Mouse (Mus musculus) ES-E14 (cell line): ENCODE measurements around the gene Ackr3. TPM values are rescaled to one million over a fixed set of nuclear protein-coding genes. Genes with fewer than 3 reads are reported as not detected.

Experiments
- DNase-seq: peaks from one replicate; pipeline ENCODE4 v3.0.0-alpha.2; 2013; ENCODE audit warnings: low read depth, low spot score
- H3K27ac ChIP-seq: 2 replicates; pipeline ENCODE4 v1.5.1; 2012; ENCODE audit warnings: low read depth, mild to moderate bottlenecking, low read length, moderate library complexity, mixed read lengths; ENCODE audit not compliant: poor library complexity, insufficient read depth, severe bottlenecking
- H3K36me3 ChIP-seq: 2 replicates; pipeline ENCODE4 v1.6.1; 2012; ENCODE audit warnings: mild to moderate bottlenecking, low read length, moderate library complexity, mixed read lengths; ENCODE audit not compliant: control insufficient read depth, poor library complexity, insufficient read depth, severe bottlenecking
- H3K4me1 ChIP-seq, 2 experiments: fragments of 150-350 bp in 1 of 2; sonication (generic) in 1 of 2; 2 replicates each; pipeline ENCODE4 v1.6.1; 2012; ENCODE audit warnings: low read length in 2 of 2, mild to moderate bottlenecking in 1 of 2, mixed read lengths in 1 of 2; ENCODE audit not compliant: control insufficient read depth in 2 of 2, insufficient read depth in 2 of 2, poor library complexity in 1 of 2
- H3K4me3 ChIP-seq, 2 experiments: fragments of 150-350 bp in 1 of 2; sonication (generic) in 1 of 2; 2 replicates each; pipeline ENCODE4 v1.5.1; 2012; ENCODE audit warnings: low read length in 2 of 2, low read depth in 1 of 2, mild to moderate bottlenecking in 1 of 2, mixed read lengths in 1 of 2; ENCODE audit not compliant: insufficient read depth in 1 of 2, poor library complexity in 1 of 2, severe bottlenecking in 1 of 2
- H3K9ac ChIP-seq: 2 replicates; pipeline ENCODE4 v1.6.1; 2012; ENCODE audit warnings: low read depth, mild to moderate bottlenecking, low read length, mixed read lengths; ENCODE audit not compliant: poor library complexity, insufficient read depth, severe bottlenecking
- H3K9me3 ChIP-seq: fragments of 150-350 bp; sonication (generic); 2 replicates; pipeline ENCODE4 v1.6.1; 2012; ENCODE audit warnings: low read depth, mild to moderate bottlenecking, low read length; ENCODE audit not compliant: control insufficient read depth, insufficient read depth
- CHD2 ChIP-seq: IDR thresholded peaks from 2 replicates; pipeline ENCODE4 v1.6.1; 2014; ENCODE audit warnings: mild to moderate bottlenecking, low read depth, low read length, inconsistent platforms
- HCFC1 ChIP-seq: IDR thresholded peaks from 2 replicates; pipeline ENCODE4 v1.6.1; 2012; ENCODE audit warnings: low read length, inconsistent platforms, borderline replicate concordance; ENCODE audit not compliant: insufficient read depth
- MAFK ChIP-seq: IDR thresholded peaks from 2 replicates; pipeline ENCODE4 v1.6.1; 2014; ENCODE audit warnings: mild to moderate bottlenecking, low read depth, low read length, inconsistent platforms; ENCODE audit not compliant: insufficient read depth
- ZC3H11A ChIP-seq: IDR thresholded peaks from 2 replicates; pipeline ENCODE4 v1.6.1; 2012; ENCODE audit warnings: low read depth, mild to moderate bottlenecking, inconsistent platforms, low read length, borderline replicate concordance
- ZNF384 ChIP-seq: IDR thresholded peaks from 2 replicates; pipeline ENCODE4 v1.6.1; 2012; ENCODE audit warnings: low read depth, low read length, inconsistent platforms
- in situ Hi-C, 2 experiments: fragments of 600-800 bp; cut with MboI; formaldehyde crosslinking; loops; one replicate each; pipeline ENCODE4 v1.15.1; 2025; ENCODE audit warnings: low sequenced_read_pairs in 2 of 2, inconsistent platforms in 1 of 2; ENCODE audit not compliant: unreplicated experiment in 2 of 2
- total RNA-seq: library from RNA; depleted of rRNA; stranded (reverse); fragments of 300-350 nt; gene quantifications from 2 replicates; pipeline ENCODE4 v1.2.3, GENCODE M21; 2012

The Ackr3 gene
- total RNA-seq, 1 experiment: 2.2 TPM

DNA sequence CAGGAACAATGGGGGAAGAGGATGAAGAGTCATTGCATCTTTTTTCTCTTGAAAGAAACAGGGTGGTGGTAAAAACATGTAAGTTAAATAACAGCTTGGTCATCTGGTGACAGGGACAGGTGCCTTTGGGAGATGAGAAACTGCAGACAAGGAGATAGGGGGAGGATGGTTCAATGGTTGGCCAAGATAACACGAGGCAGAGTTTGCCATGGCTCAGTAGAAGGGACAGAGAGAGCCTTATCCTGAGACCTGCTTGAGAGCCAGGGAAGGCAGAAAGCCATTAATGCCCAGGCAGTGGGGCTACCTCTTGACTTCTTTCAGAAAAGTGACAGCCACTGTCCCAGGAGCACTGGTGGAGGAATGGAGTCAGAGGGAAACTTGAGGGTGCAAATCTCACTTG, 43.0 kb downstream of the Ackr3 start:
- no peaks in the 10 kb centered on the region for H3K9me3 ChIP-seq
- no peak for TF ChIP-seq ZNF384
- no peak for TF ChIP-seq CHD2
- no peak for TF ChIP-seq ZC3H11A
- TF ChIP-seq MAFK: no peak
- no peak for TF ChIP-seq HCFC1
- H3K4me3 ChIP-seq: no peak overlapping the region
- no peaks in the 10 kb centered on the region for H3K4me1 ChIP-seq
- no peak overlapping the region for H3K27ac ChIP-seq
- in situ Hi-C loops: no loop called here
- H3K9ac ChIP-seq: no peak overlapping the region
- H3K36me3 ChIP-seq: no peaks in the 10 kb centered on the region
- DNase-seq: no peak

DNA sequence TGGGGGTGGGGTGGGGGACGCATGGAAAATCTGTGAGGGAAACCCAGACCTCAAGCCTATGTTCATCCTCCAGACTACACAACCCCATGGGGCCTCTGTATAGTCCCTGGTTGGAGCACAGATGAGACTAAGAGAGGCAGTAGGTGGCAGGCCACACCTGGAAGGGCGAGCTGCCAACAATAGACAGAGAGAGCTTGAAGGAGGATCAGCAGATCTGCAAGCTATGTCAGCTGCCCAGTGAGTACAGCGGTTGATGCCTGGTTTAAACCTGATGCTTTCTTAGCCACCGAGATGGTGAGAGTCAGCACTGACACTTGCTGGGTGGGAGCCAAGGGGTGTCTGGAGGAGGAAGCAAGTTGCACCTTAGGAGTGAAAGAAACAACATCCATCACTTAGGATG, 43.5 kb downstream of the Ackr3 start:
- Histone ChIP-seq H3K27ac (no peak overlapping the region), H3K9ac (no peak overlapping the region), H3K36me3 (no peaks in the 10 kb centered on the region), H3K4me3 (no peak overlapping the region), H3K4me1 (no peaks in the 10 kb centered on the region), H3K9me3 (no peaks in the 10 kb centered on the region)
- TF ChIP-seq ZNF384 (no peak), MAFK (no peak), HCFC1 (no peak), CHD2 (no peak), ZC3H11A (no peak)
- no peak for DNase-seq
- in situ Hi-C loops: no loop called here

DNA sequence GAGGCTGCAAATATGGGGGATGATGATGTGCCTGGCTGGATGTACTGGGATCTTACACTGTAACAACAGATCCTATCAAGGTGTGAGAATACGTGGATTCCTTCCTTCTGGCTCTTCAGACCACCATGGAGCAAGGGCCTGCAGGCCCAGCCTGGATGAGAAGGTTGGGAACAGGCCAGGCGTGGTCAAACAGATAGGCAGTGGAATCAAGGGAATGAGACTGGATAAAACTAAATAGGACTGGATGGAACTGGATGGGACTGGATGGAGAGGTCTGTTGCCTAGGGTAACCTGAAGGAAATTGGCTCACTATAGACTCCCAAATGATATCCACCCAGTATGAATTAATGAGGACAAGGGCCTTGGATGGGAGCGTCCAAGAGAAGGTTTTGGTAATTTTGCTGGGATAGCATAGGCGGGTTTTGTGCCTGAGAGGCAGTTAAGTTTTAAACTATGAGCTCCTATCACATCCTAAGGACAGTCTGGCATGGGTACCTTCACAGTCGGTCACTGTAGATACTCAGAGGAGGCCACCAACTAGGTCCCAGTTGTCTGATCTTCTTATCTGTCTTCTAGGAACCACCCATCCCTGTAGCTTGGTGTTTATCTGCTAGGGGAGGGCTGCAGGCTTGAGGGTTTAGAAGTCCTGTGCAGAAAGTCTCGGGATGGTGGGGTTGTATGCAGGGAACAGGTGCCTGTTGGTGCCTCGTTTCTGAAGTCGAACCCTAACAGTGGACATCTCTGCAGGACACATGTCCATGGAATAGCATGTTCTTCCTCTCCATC, 44.2 kb downstream of the Ackr3 start:
- H3K27ac ChIP-seq: no peak overlapping the region
- H3K9me3 ChIP-seq: no peaks in the 10 kb centered on the region
- DNase-seq: peak; percentile 31
- no peaks in the 10 kb centered on the region for H3K4me1 ChIP-seq
- H3K9ac ChIP-seq: no peak overlapping the region
- no peak overlapping the region for H3K4me3 ChIP-seq
- TF ChIP-seq MAFK (no peak), CHD2 (no peak), ZNF384 (no peak), ZC3H11A (no peak), HCFC1 (no peak)
- H3K36me3 ChIP-seq: no peaks in the 10 kb centered on the region
- in situ Hi-C loops: no loop called here

DNA sequence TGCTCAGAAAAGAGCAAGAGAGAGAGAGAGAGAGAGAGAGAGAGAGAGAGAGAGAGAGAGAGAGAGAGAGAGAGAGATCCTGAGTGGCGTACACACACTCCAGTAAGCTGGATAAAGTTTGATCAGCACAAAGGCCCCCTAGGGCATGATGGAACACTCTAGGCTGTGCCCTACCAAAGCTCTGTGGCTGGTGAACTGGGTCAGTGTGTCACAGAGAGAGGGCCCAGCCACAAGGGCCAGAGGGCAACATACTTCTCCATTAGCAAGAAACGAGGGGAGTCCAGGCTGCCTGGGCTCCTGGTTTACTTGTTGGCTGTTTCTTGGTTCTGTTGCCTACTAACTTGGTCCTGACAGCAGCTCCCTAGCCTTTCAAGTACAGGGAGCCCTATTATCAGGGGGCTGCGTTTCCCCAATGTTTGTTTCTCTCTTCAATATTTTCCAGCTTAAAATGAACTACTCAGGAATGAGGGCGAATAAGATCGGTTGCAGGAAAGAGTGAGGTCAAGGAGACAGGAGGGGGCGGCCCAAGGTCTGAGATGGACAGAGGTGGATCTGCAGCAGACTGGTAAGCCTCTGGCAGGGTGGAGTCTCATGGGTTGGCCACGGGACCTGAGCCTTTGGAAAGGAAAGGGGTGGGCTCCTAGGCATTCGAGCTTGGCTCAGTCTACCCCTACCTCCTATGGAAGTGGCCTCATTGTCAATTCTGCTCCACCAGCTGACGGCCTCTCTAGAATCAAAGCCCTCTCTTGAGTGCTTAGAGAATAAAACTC, 45.4 kb downstream of the Ackr3 start:
- in situ Hi-C loops: no loop called here
- Histone ChIP-seq H3K4me3 (no peak overlapping the region), H3K9me3 (no peaks in the 10 kb centered on the region), H3K27ac (no peak overlapping the region), H3K36me3 (no peaks in the 10 kb centered on the region), H3K4me1 (no peaks in the 10 kb centered on the region), H3K9ac (no peak overlapping the region)
- DNase-seq: no peak
- no peak for TF ChIP-seq ZC3H11A
- no peak for TF ChIP-seq MAFK
- no peak for TF ChIP-seq ZNF384
- no peak for TF ChIP-seq HCFC1
- TF ChIP-seq CHD2: no peak
